7 mouse cellular contexts compared by ENCODE assay signal in genomic region chr4:142160041-142160440, GRCm38 (mm10).
DNase-seq lines count a peak whose midpoint lies in the region; ATAC-seq and TF ChIP-seq lines count a peak whose summit lies in the region.

No protein-coding gene starts in this region.

- H3K27me3 ChIP-seq in limb, embryonic 14.5 days (ENCODE audit: control insufficient read depth, insufficient read depth, low read length) = no peaks in the 10 kb centered on the region
- H3K27me3 ChIP-seq in limb, embryonic 10.5 days (ENCODE audit: low read depth, poor library complexity, severe bottlenecking) = no peaks in the 10 kb centered on the region
- no peaks in the 10 kb centered on the region for H3K27me3 ChIP-seq in heart, embryonic 15.5 days

- no peak for DNase-seq in limb, embryonic 14.5 days (ENCODE audit: low spot score)
- no peak for DNase-seq in limb, embryonic 10.5 days (ENCODE audit: low spot score)
- peak; percentile 28 to 29 for DNase-seq in frontal cortex, postnatal 10 days (ENCODE audit: low spot score in 2 of 2)
- peak; percentile 23 for DNase-seq in right cerebral cortex, postnatal 14 days
- no peak for DNase-seq in kidney, adult 8-10 months
- no peak for DNase-seq in urinary bladder, postnatal 25 days (ENCODE audit: low spot score)

- H3K9me3 ChIP-seq in limb, embryonic 14.5 days (ENCODE audit: control insufficient read depth, low read length) = no peaks in the 10 kb centered on the region
- 0 out of 2 replicates have a peak, but pooled peaks cover 2% of the 10 kb centered on the region for H3K9me3 ChIP-seq in limb, embryonic 10.5 days (replicated peaks)
- H3K9me3 ChIP-seq in heart, embryonic 15.5 days (replicated peaks) = no peaks in the 10 kb centered on the region

- 53% methylated on average over 8 of the region's 8 CpGs for WGBS in limb, embryonic 14.5 days
- 79% methylated on average over 8 of the region's 8 CpGs for WGBS in limb, embryonic 10.5 days
- WGBS in heart, embryonic 15.5 days = 55% methylated on average over 8 of the region's 8 CpGs

- ATAC-seq in limb, embryonic 14.5 days (ENCODE audit: low FRiP score, low read depth) = peak; percentile 23; the same call in 1 of the 2 replicates
- no peak for ATAC-seq in heart, embryonic 15.5 days (replicated peaks; ENCODE audit: insufficient number of reproducible peaks, insufficient read depth, low FRiP score, low read depth)

- H3K9ac ChIP-seq in limb, embryonic 14.5 days (ENCODE audit: low read depth, low read length, severe bottlenecking) = no peak overlapping the region
- no peak overlapping the region for H3K9ac ChIP-seq in heart, embryonic 15.5 days

- H3K4me3 ChIP-seq in limb, embryonic 14.5 days (replicated peaks; ENCODE audit: low read length) = no peak overlapping the region
- H3K4me3 ChIP-seq in limb, embryonic 10.5 days = no peak overlapping the region
- H3K4me3 ChIP-seq in heart, embryonic 15.5 days = no peak overlapping the region

- H3K4me2 ChIP-seq in limb, embryonic 14.5 days (replicated peaks; ENCODE audit: low read depth, low read length, severe bottlenecking) = no peak overlapping the region
- H3K4me2 ChIP-seq in heart, embryonic 15.5 days = no peak overlapping the region

- H3K36me3 ChIP-seq in limb, embryonic 14.5 days (ENCODE audit: control insufficient read depth, insufficient read depth, low read length) = peaks cover 16% of the 10 kb centered on the region; the same call in 1 of the 2 replicates
- peaks cover 26% of the 10 kb centered on the region for H3K36me3 ChIP-seq in limb, embryonic 10.5 days
- no peaks in the 10 kb centered on the region for H3K36me3 ChIP-seq in heart, embryonic 15.5 days

- peaks cover 8% of the 10 kb centered on the region for H3K4me1 ChIP-seq in limb, embryonic 14.5 days (ENCODE audit: control insufficient read depth, insufficient read depth, low read length)
- H3K4me1 ChIP-seq in limb, embryonic 10.5 days = peaks cover 14% of the 10 kb centered on the region
- peaks cover 32% of the 10 kb centered on the region for H3K4me1 ChIP-seq in heart, embryonic 15.5 days (replicated peaks)

- H3K27ac ChIP-seq in limb, embryonic 14.5 days (replicated peaks; ENCODE audit: low read depth, low read length) = no peak overlapping the region
- H3K27ac ChIP-seq in limb, embryonic 10.5 days = no peak overlapping the region
- H3K27ac ChIP-seq in heart, embryonic 15.5 days = 0 out of 2 replicates have a peak overlapping the region, but pooled peaks have one; percentile 3

- TF ChIP-seq POLR2A in limb, embryonic 14.5 days (IDR thresholded peaks at IDR 0.05; ENCODE audit: borderline replicate concordance, extremely low read depth, insufficient read depth, insufficient read length) = no peak

Comparison
In these comparisons a context has a peak if more than half of its experiments do, and no peak if none do; other contexts are left out.
1. DNase-seq: peak in frontal cortex, postnatal 10 days (2 of 2) and right cerebral cortex, postnatal 14 days (single experiment); none in limb, embryonic 14.5 days (single experiment), limb, embryonic 10.5 days (single experiment), kidney, adult 8-10 months (0 of 2) and urinary bladder, postnatal 25 days (single experiment).